ENCODE assay signal across 13 mouse cellular contexts in genomic region chr15:93000121-93000520, GRCm38 (mm10).
DNase-seq lines count a peak whose midpoint lies in the region; ATAC-seq and TF ChIP-seq lines count a peak whose summit lies in the region.
"Had no signal": no experiment of that assay in that cellular context is flagged by ENCODE, and none has a peak within 500 bp of the region (broad histone marks: within the 10 kb centered on the region; RNA-seq: fewer than 3 reads in every experiment).

No protein-coding gene starts in this region.

- DNase-seq in heart, postnatal 10 days = peak; percentile 20 to 28
- DNase-seq in lung, embryonic 14.5 days = peak; percentile 55
- no peak for DNase-seq in lung, adult 18-20 months
- peak; percentile 35 for DNase-seq in brain, embryonic 14.5 days (ENCODE audit: low read depth)
- DNase-seq in layer of hippocampus, adult 18-20 months (ENCODE audit: low spot score in 2 of 2) = no peak
- DNase-seq: cerebellum, adult 9-10 months; gastrocnemius, postnatal 14 days; kidney, adult 2 months; layer of hippocampus, adult 9-11 months had no signal

- no peak overlapping the region for H3K4me3 ChIP-seq in heart, embryonic 11.5 days (ENCODE audit: low read depth, low read length)
- peak overlapping the region; percentile 6; the same call in 1 of the 2 replicates for H3K4me3 ChIP-seq in lung, embryonic 14.5 days (ENCODE audit: low read depth, low read length)
- no peak overlapping the region for H3K4me3 ChIP-seq in neural tube, embryonic 15.5 days (replicated peaks)

- H3K4me2 ChIP-seq in heart, embryonic 11.5 days = no peak overlapping the region
- peak overlapping the region; percentile 36 for H3K4me2 ChIP-seq in lung, embryonic 14.5 days
- 0 out of 2 replicates have a peak overlapping the region, but pooled peaks have one; percentile 2 for H3K4me2 ChIP-seq in neural tube, embryonic 15.5 days

- intact Hi-C loops in heart, postnatal 10 days (cut with DNase I) = no loop called here

- no peak overlapping the region for H3K27ac ChIP-seq in heart, embryonic 11.5 days (ENCODE audit: low read depth, low read length)
- H3K27ac ChIP-seq in lung, embryonic 14.5 days (ENCODE audit: low read depth) = no peak overlapping the region
- no peak overlapping the region for H3K27ac ChIP-seq in neural tube, embryonic 15.5 days (replicated peaks)
- H3K27ac ChIP-seq: liver, embryonic 14.5 days had no signal

- WGBS in heart, embryonic 11.5 days (ENCODE audit: insufficient replicate concordance) = 71% methylated on average over 12 of the region's 12 CpGs
- 16% methylated on average over 12 of the region's 12 CpGs for WGBS in lung, embryonic 14.5 days
- WGBS in neural tube, embryonic 15.5 days = 45% methylated on average over 12 of the region's 12 CpGs

- TF ChIP-seq POLR2A in brain, embryonic 14.5 days (IDR thresholded peaks at IDR 0.05; ENCODE audit: borderline replicate concordance, extremely low read depth, insufficient read depth, insufficient read length, poor library complexity, severe bottlenecking) = no peak

- H3K9me3 ChIP-seq in heart, embryonic 11.5 days (replicated peaks; ENCODE audit: control insufficient read depth, low read length) = no peaks in the 10 kb centered on the region; the same call in 1 of the 2 replicates
- no peaks in the 10 kb centered on the region for H3K9me3 ChIP-seq in lung, embryonic 14.5 days (ENCODE audit: low read depth, low read length)
- H3K9me3 ChIP-seq in neural tube, embryonic 15.5 days (replicated peaks) = no peaks in the 10 kb centered on the region

- no peak for ATAC-seq in heart, embryonic 11.5 days (replicated peaks; ENCODE audit: insufficient number of reproducible peaks, low FRiP score, low TSS enrichment)
- peak; percentile 32; the same call in 1 of the 2 replicates for ATAC-seq in lung, embryonic 14.5 days (ENCODE audit: insufficient read depth)
- no peak for ATAC-seq in neural tube, embryonic 15.5 days (ENCODE audit: low FRiP score)
- ATAC-seq: forebrain, embryonic 16.5 days had no signal

- no peak overlapping the region for H3K9ac ChIP-seq in heart, embryonic 11.5 days (ENCODE audit: low read depth, low read length)
- no peak overlapping the region for H3K9ac ChIP-seq in lung, embryonic 14.5 days
- H3K9ac ChIP-seq in neural tube, embryonic 15.5 days (replicated peaks) = no peak overlapping the region
- H3K9ac ChIP-seq: liver, embryonic 14.5 days had no signal

- no peaks in the 10 kb centered on the region for H3K27me3 ChIP-seq in heart, embryonic 11.5 days (ENCODE audit: control insufficient read depth, insufficient read depth, low read length)
- H3K27me3 ChIP-seq in lung, embryonic 14.5 days (ENCODE audit: insufficient read depth, low read length) = no peaks in the 10 kb centered on the region
- no peaks in the 10 kb centered on the region for H3K27me3 ChIP-seq in neural tube, embryonic 15.5 days (replicated peaks)

- no peaks in the 10 kb centered on the region for H3K36me3 ChIP-seq in heart, embryonic 11.5 days (ENCODE audit: control insufficient read depth, insufficient read depth, low read length)
- H3K36me3 ChIP-seq in lung, embryonic 14.5 days (ENCODE audit: insufficient read depth) = no peaks in the 10 kb centered on the region
- H3K36me3 ChIP-seq in neural tube, embryonic 15.5 days = no peaks in the 10 kb centered on the region

- H3K4me1 ChIP-seq in heart, embryonic 11.5 days (ENCODE audit: control insufficient read depth, insufficient read depth, low read length) = peaks cover 13% of the 10 kb centered on the region
- H3K4me1 ChIP-seq in lung, embryonic 14.5 days (ENCODE audit: insufficient read depth) = peaks cover 6% of the 10 kb centered on the region; the same call in 1 of the 2 replicates
- H3K4me1 ChIP-seq in neural tube, embryonic 15.5 days = peaks cover 20% of the 10 kb centered on the region

- TF ChIP-seq CTCF in lung, embryonic 14.5 days (IDR thresholded peaks at IDR 0.05; ENCODE audit: low read depth) = no peak
- TF ChIP-seq CTCF in brain, embryonic 14.5 days (IDR thresholded peaks at IDR 0.05; ENCODE audit: borderline replicate concordance, extremely low read depth, insufficient read depth, insufficient read length) = no peak

Comparison
In these comparisons a context has a peak if more than half of its experiments do, and no peak if none do; other contexts are left out.
1. DNase-seq: peak in heart, postnatal 10 days (2 of 2), lung, embryonic 14.5 days (single experiment) and brain, embryonic 14.5 days (single experiment); none in lung, adult 18-20 months (0 of 2) and layer of hippocampus, adult 18-20 months (0 of 2).